21 mouse cellular contexts compared by ENCODE assay signal in genomic region chr6:115958445-115958844, GRCm38 (mm10). TPM values are rescaled to one million over a fixed set of nuclear protein-coding genes. Genes with fewer than 3 reads are reported as not detected.
A peak's percentile ranks its signal among the peaks of the same experiment; 100 is the strongest.
DNase-seq lines count a peak whose midpoint lies in the region; ATAC-seq and TF ChIP-seq lines count a peak whose summit lies in the region.
"Had no signal": no experiment of that assay in that cellular context is flagged by ENCODE, and none has a peak within 500 bp of the region (broad histone marks: within the 10 kb centered on the region; RNA-seq: fewer than 3 reads in every experiment).

No protein-coding gene starts in this region.

- TF ChIP-seq CTCF in hindbrain, postnatal 0 days (IDR thresholded peaks at IDR 0.05; ENCODE audit: low read depth) = no peak

- no peak overlapping the region for H3K4me3 ChIP-seq in hindbrain, embryonic 10.5 days
- no peak overlapping the region for H3K4me3 ChIP-seq in hindbrain, postnatal 0 days (ENCODE audit: low read length)
- no peak overlapping the region for H3K4me3 ChIP-seq in brown adipose tissue, adult 24 weeks (ENCODE audit: insufficient read depth, low read depth, low read length)
- H3K4me3 ChIP-seq in limb, embryonic 15.5 days = no peak overlapping the region
- H3K4me3 ChIP-seq: layer of hippocampus, adult 2 months; midbrain, embryonic 12.5 days; neural tube, embryonic 12.5 days had no signal

- peak overlapping the region; percentile 43; the same call in 1 of the 2 replicates for H3K27ac ChIP-seq in hindbrain, embryonic 10.5 days
- H3K27ac ChIP-seq in hindbrain, postnatal 0 days = no peak overlapping the region
- peak overlapping the region; percentile 66 for H3K27ac ChIP-seq in brown adipose tissue, adult 24 weeks (replicated peaks; ENCODE audit: low read depth, low read length)
- H3K27ac ChIP-seq in limb, embryonic 15.5 days = peak overlapping the region; percentile 59
- H3K27ac ChIP-seq: layer of hippocampus, adult 2 months; midbrain, embryonic 12.5 days; neural tube, embryonic 12.5 days had no signal

- 89% methylated on average over 9 of the region's 9 CpGs for WGBS in hindbrain, embryonic 10.5 days
- 90% methylated on average over 9 of the region's 9 CpGs for WGBS in hindbrain, postnatal 0 days
- WGBS in limb, embryonic 15.5 days = 90% methylated on average over 9 of the region's 9 CpGs

- peak; percentile 44 for DNase-seq in cerebellum, adult 9-10 months
- no peak for DNase-seq in cerebellum, postnatal 14 days
- DNase-seq in hindbrain, embryonic 10.5 days (ENCODE audit: low spot score) = no peak
- DNase-seq in hindbrain, postnatal 0 days (ENCODE audit: low spot score) = no peak
- no peak for DNase-seq in testis, postnatal 10 days (ENCODE audit: low spot score)
- DNase-seq in urinary bladder, adult 2 months (ENCODE audit: low spot score) = no peak
- DNase-seq: forebrain, postnatal 0 days; liver, postnatal 0 days; thymus, postnatal 14 days had no signal

- H3K9ac ChIP-seq in hindbrain, postnatal 0 days (replicated peaks; ENCODE audit: low read length) = no peak overlapping the region
- no peak overlapping the region for H3K9ac ChIP-seq in limb, embryonic 15.5 days
- H3K9ac ChIP-seq: forebrain, postnatal 0 days; liver, postnatal 0 days; midbrain, embryonic 12.5 days; neural tube, embryonic 12.5 days had no signal

- H3K4me2 ChIP-seq in hindbrain, postnatal 0 days (ENCODE audit: low read depth, low read length) = no peak overlapping the region
- no peak overlapping the region for H3K4me2 ChIP-seq in limb, embryonic 15.5 days
- H3K4me2 ChIP-seq: midbrain, embryonic 12.5 days; neural tube, embryonic 12.5 days had no signal

- no peak for ATAC-seq in hindbrain, postnatal 0 days
- no peak for ATAC-seq in limb, embryonic 15.5 days (ENCODE audit: insufficient number of reproducible peaks, low FRiP score, low TSS enrichment, low read depth)
- ATAC-seq: forebrain, postnatal 0 days; liver, postnatal 0 days had no signal

- 0 out of 2 replicates have a peak, but pooled peaks cover 4% of the 10 kb centered on the region for H3K27me3 ChIP-seq in hindbrain, embryonic 10.5 days (ENCODE audit: insufficient read depth, poor library complexity, severe bottlenecking)
- H3K27me3 ChIP-seq in hindbrain, postnatal 0 days (ENCODE audit: insufficient read depth, low read length) = no peaks in the 10 kb centered on the region
- H3K27me3 ChIP-seq in limb, embryonic 15.5 days = no peaks in the 10 kb centered on the region
- H3K27me3 ChIP-seq: neural tube, embryonic 12.5 days had no signal

- peaks cover 68% of the 10 kb centered on the region for H3K4me1 ChIP-seq in hindbrain, embryonic 10.5 days (replicated peaks)
- peaks cover 14% of the 10 kb centered on the region for H3K4me1 ChIP-seq in hindbrain, postnatal 0 days (ENCODE audit: insufficient read depth, low read length)
- H3K4me1 ChIP-seq in brown adipose tissue, adult 24 weeks (ENCODE audit: control insufficient read depth, insufficient read depth, insufficient read length, low read length) = peaks cover 50% of the 10 kb centered on the region
- peaks cover 73% of the 10 kb centered on the region for H3K4me1 ChIP-seq in limb, embryonic 15.5 days

- peaks cover 3% of the 10 kb centered on the region; the same call in 1 of the 2 replicates for H3K36me3 ChIP-seq in hindbrain, embryonic 10.5 days
- no peaks in the 10 kb centered on the region for H3K36me3 ChIP-seq in hindbrain, postnatal 0 days (ENCODE audit: insufficient read depth, low read length)
- peaks cover 10% of the 10 kb centered on the region for H3K36me3 ChIP-seq in limb, embryonic 15.5 days
- H3K36me3 ChIP-seq: midbrain, embryonic 12.5 days; neural tube, embryonic 12.5 days had no signal

- H3K9me3 ChIP-seq in hindbrain, embryonic 10.5 days = no peaks in the 10 kb centered on the region
- no peaks in the 10 kb centered on the region for H3K9me3 ChIP-seq in hindbrain, postnatal 0 days (ENCODE audit: low read length)
- no peaks in the 10 kb centered on the region for H3K9me3 ChIP-seq in limb, embryonic 15.5 days
- H3K9me3 ChIP-seq: midbrain, embryonic 12.5 days; neural tube, embryonic 12.5 days had no signal

RNA-seq across cellular contexts. Expression of gene H1foo, which starts 13.7 kb away (rescaled TPM):
- not detected in 2 replicates for polyA plus RNA-seq in hindbrain, embryonic 10.5 days (2016; fragmentation: Nextera tagmentation; extraction: Ambion mirVana)
- 1.0 TPM in 1 of 2 replicates, not detected in the other for total RNA-seq in hindbrain, postnatal 0 days (2014; rRNA removed)
- not detected in 2 replicates for polyA plus RNA-seq in hindbrain, postnatal 0 days (2015; fragmentation: Nextera tagmentation; extraction: Ambion mirVana)
- polyA plus RNA-seq in brown adipose tissue, adult 24 weeks (2012; ENCODE audit: insufficient read depth, insufficient read length, missing spikeins) = not detected in 2 replicates
- not detected in 2 replicates for polyA plus RNA-seq in limb, embryonic 15.5 days (2015; fragmentation: Nextera tagmentation; extraction: Ambion mirVana)
- not detected in 2 replicates for polyA plus RNA-seq in urinary bladder, adult 2 months (2012; rRNA removed)
- total RNA-seq: adrenal gland, adult 2 months; forebrain, postnatal 0 days; gastrocnemius, adult 8-10 months; hematopoietic stem cell, adult 5-6 weeks; layer of hippocampus, adult 2 months; left cerebral cortex, postnatal 36 days; liver, adult 2 months had no signal
- polyA plus RNA-seq: adrenal gland, adult 2 months; forebrain, postnatal 0 days; heart, embryonic 16.5 days; liver, adult 2 months; liver, postnatal 0 days; midbrain, embryonic 12.5 days; neural tube, embryonic 12.5 days; stomach, embryonic 14.5 days had no signal

RNA-seq across cellular contexts. Expression of gene Rho, which starts 26.9 kb away (rescaled TPM):
- polyA plus RNA-seq in hindbrain, embryonic 10.5 days (2016; fragmentation: Nextera tagmentation; extraction: Ambion mirVana) = 0.20 and 0.37 TPM in 2 replicates
- 0.37 and 1.1 TPM in 2 replicates for total RNA-seq in hindbrain, postnatal 0 days (2014; rRNA removed)
- 0.08 and 0.09 TPM in 2 replicates for polyA plus RNA-seq in hindbrain, postnatal 0 days (2015; fragmentation: Nextera tagmentation; extraction: Ambion mirVana)
- not detected in 2 replicates for polyA plus RNA-seq in brown adipose tissue, adult 24 weeks (2012; ENCODE audit: insufficient read depth, insufficient read length, missing spikeins)
- 0.12 and 0.16 TPM in 2 replicates for polyA plus RNA-seq in limb, embryonic 15.5 days (2015; fragmentation: Nextera tagmentation; extraction: Ambion mirVana)
- polyA plus RNA-seq in urinary bladder, adult 2 months (2012; rRNA removed) = 0.44 and 0.66 TPM in 2 replicates
- total RNA-seq: gastrocnemius, adult 8-10 months; liver, adult 2 months had no signal
- polyA plus RNA-seq: forebrain, postnatal 0 days; heart, embryonic 16.5 days; liver, postnatal 0 days; midbrain, embryonic 12.5 days had no signal

RNA-seq across cellular contexts. Expression of gene Plxnd1, which starts 36.4 kb away (rescaled TPM):
- 24.6 and 28.5 TPM in 2 replicates for polyA plus RNA-seq in hindbrain, embryonic 10.5 days (2016; fragmentation: Nextera tagmentation; extraction: Ambion mirVana)
- total RNA-seq in hindbrain, postnatal 0 days (2014; rRNA removed) = 31.2 and 36.1 TPM in 2 replicates
- polyA plus RNA-seq in hindbrain, postnatal 0 days (2015; fragmentation: Nextera tagmentation; extraction: Ambion mirVana) = 6.1 and 8.2 TPM in 2 replicates
- polyA plus RNA-seq in brown adipose tissue, adult 24 weeks (2012; ENCODE audit: insufficient read depth, insufficient read length, missing spikeins) = 20.2 and 24.0 TPM in 2 replicates
- polyA plus RNA-seq in limb, embryonic 15.5 days (2015; fragmentation: Nextera tagmentation; extraction: Ambion mirVana) = 31.7 and 32.2 TPM in 2 replicates
- 35.8 and 45.2 TPM in 2 replicates for polyA plus RNA-seq in urinary bladder, adult 2 months (2012; rRNA removed)
